Mouse (Mus musculus): ENCODE data around the gene Exoc3l. TPM values are rescaled to one million over a fixed set of nuclear protein-coding genes. Genes with fewer than 3 reads are reported as not detected.

Gene Exoc3l
- polyA plus RNA-seq, 1 experiment, result 12.7 TPM

- DNase-seq, result no peak
- peaks cover 10% of the 10 kb centered on the region; the same call in 1 of the 2 replicates for H3K36me3 ChIP-seq (ENCODE audit: control insufficient read depth, insufficient read depth, low read length)
- 78% methylated on average over 6 of the region's 6 CpGs for WGBS
- H3K27me3 ChIP-seq (ENCODE audit: control insufficient read depth, insufficient read depth, low read length), result no peaks in the 10 kb centered on the region
- no peak for TF ChIP-seq CTCF (IDR thresholded peaks at IDR 0.05; ENCODE audit: borderline replicate concordance, control insufficient read depth, extremely low read depth, insufficient read depth, low read length, poor library complexity)
- no peak overlapping the region for H3K4me3 ChIP-seq (ENCODE audit: control insufficient read depth, insufficient read depth, low read length)
- no peak overlapping the region for H3K27ac ChIP-seq (ENCODE audit: control insufficient read depth, insufficient read depth, low read length)
- H3K4me1 ChIP-seq (replicated peaks; ENCODE audit: control insufficient read depth, insufficient read depth, low read length), result peaks cover under 1% of the 10 kb centered on the region; the same call in 1 of the 2 replicates
Observed at GRCm38 (mm10) chr8:105339886-105340635, 44.2 kb upstream of the Exoc3l start.

GRCm38 (mm10) chr8:105338992-105339391 is 43.1 kb upstream of the Exoc3l start:
- 14% methylated on average over 4 of the region's 4 CpGs for WGBS
- no peaks in the 10 kb centered on the region for H3K4me1 ChIP-seq (replicated peaks; ENCODE audit: control insufficient read depth, insufficient read depth, low read length)
- no peak overlapping the region for H3K27ac ChIP-seq (ENCODE audit: control insufficient read depth, insufficient read depth, low read length)
- DNase-seq, result no peak
- no peak for TF ChIP-seq CTCF (IDR thresholded peaks at IDR 0.05; ENCODE audit: borderline replicate concordance, control insufficient read depth, extremely low read depth, insufficient read depth, low read length, poor library complexity)
- TF ChIP-seq POLR2A (IDR thresholded peaks at IDR 0.05; ENCODE audit: control insufficient read depth, extremely low read depth, insufficient read depth, low read length, poor library complexity), result no peak
- H3K36me3 ChIP-seq (ENCODE audit: control insufficient read depth, insufficient read depth, low read length), result peaks cover 10% of the 10 kb centered on the region; the same call in 1 of the 2 replicates
- H3K27me3 ChIP-seq (ENCODE audit: control insufficient read depth, insufficient read depth, low read length), result no peaks in the 10 kb centered on the region
- H3K4me3 ChIP-seq (ENCODE audit: control insufficient read depth, insufficient read depth, low read length), result no peak overlapping the region

- Histone ChIP-seq H3K27me3 (ENCODE audit: control insufficient read depth, insufficient read depth, low read length) (no peaks in the 10 kb centered on the region), H3K36me3 (ENCODE audit: control insufficient read depth, insufficient read depth, low read length) (peaks cover 10% of the 10 kb centered on the region), H3K4me3 (ENCODE audit: control insufficient read depth, insufficient read depth, low read length) (no peak overlapping the region), H3K27ac (ENCODE audit: control insufficient read depth, insufficient read depth, low read length) (no peak overlapping the region), H3K4me1 (replicated peaks; ENCODE audit: control insufficient read depth, insufficient read depth, low read length) (no peaks in the 10 kb centered on the region)
- 95% methylated on average over 32 of the region's 32 CpGs for WGBS
- DNase-seq, result no peak
- TF ChIP-seq POLR2A (IDR thresholded peaks at IDR 0.05; ENCODE audit: control insufficient read depth, extremely low read depth, insufficient read depth, low read length, poor library complexity) (no peak), CTCF (IDR thresholded peaks at IDR 0.05; ENCODE audit: borderline replicate concordance, control insufficient read depth, extremely low read depth, insufficient read depth, low read length, poor library complexity) (no peak)
Observed at GRCm38 (mm10) chr8:105336373-105337130, 40.7 kb upstream of the Exoc3l start.

GRCm38 (mm10) chr8:105332523-105332922 is 36.6 kb upstream of the Exoc3l start:
- no peaks in the 10 kb centered on the region for H3K27me3 ChIP-seq (ENCODE audit: control insufficient read depth, insufficient read depth, low read length)
- no peak overlapping the region for H3K27ac ChIP-seq (ENCODE audit: control insufficient read depth, insufficient read depth, low read length)
- DNase-seq, result no peak
- WGBS, result 85% methylated on average over 2 of the region's 2 CpGs
- H3K4me3 ChIP-seq (ENCODE audit: control insufficient read depth, insufficient read depth, low read length), result no peak overlapping the region
- H3K36me3 ChIP-seq (ENCODE audit: control insufficient read depth, insufficient read depth, low read length), result peaks cover 35% of the 10 kb centered on the region
- H3K4me1 ChIP-seq (replicated peaks; ENCODE audit: control insufficient read depth, insufficient read depth, low read length), result no peaks in the 10 kb centered on the region
- TF ChIP-seq POLR2A (IDR thresholded peaks at IDR 0.05; ENCODE audit: control insufficient read depth, extremely low read depth, insufficient read depth, low read length, poor library complexity) (no peak), CTCF (IDR thresholded peaks at IDR 0.05; ENCODE audit: borderline replicate concordance, control insufficient read depth, extremely low read depth, insufficient read depth, low read length, poor library complexity) (no peak)

- 96% methylated on average over 9 of the region's 9 CpGs for WGBS
- TF ChIP-seq POLR2A (IDR thresholded peaks at IDR 0.05; ENCODE audit: control insufficient read depth, extremely low read depth, insufficient read depth, low read length, poor library complexity) (no peak), CTCF (IDR thresholded peaks at IDR 0.05; ENCODE audit: borderline replicate concordance, control insufficient read depth, extremely low read depth, insufficient read depth, low read length, poor library complexity) (no peak)
- H3K4me1 ChIP-seq (replicated peaks; ENCODE audit: control insufficient read depth, insufficient read depth, low read length), result peaks cover 5% of the 10 kb centered on the region
- H3K27ac ChIP-seq (ENCODE audit: control insufficient read depth, insufficient read depth, low read length), result no peak overlapping the region
- H3K36me3 ChIP-seq (ENCODE audit: control insufficient read depth, insufficient read depth, low read length), result peaks cover 35% of the 10 kb centered on the region
- H3K27me3 ChIP-seq (ENCODE audit: control insufficient read depth, insufficient read depth, low read length), result no peaks in the 10 kb centered on the region
- no peak for DNase-seq
- H3K4me3 ChIP-seq (ENCODE audit: control insufficient read depth, insufficient read depth, low read length), result no peak overlapping the region
Observed at GRCm38 (mm10) chr8:105331931-105332330, 36.0 kb upstream of the Exoc3l start.

GRCm38 (mm10) chr8:105331469-105331868 is 35.6 kb upstream of the Exoc3l start:
- Histone ChIP-seq H3K36me3 (ENCODE audit: control insufficient read depth, insufficient read depth, low read length) (peaks cover 34% of the 10 kb centered on the region), H3K27ac (ENCODE audit: control insufficient read depth, insufficient read depth, low read length) (no peak overlapping the region), H3K4me1 (replicated peaks; ENCODE audit: control insufficient read depth, insufficient read depth, low read length) (peaks cover 7% of the 10 kb centered on the region), H3K27me3 (ENCODE audit: control insufficient read depth, insufficient read depth, low read length) (no peaks in the 10 kb centered on the region), H3K4me3 (ENCODE audit: control insufficient read depth, insufficient read depth, low read length) (no peak overlapping the region)
- DNase-seq, result no peak
- TF ChIP-seq POLR2A (IDR thresholded peaks at IDR 0.05; ENCODE audit: control insufficient read depth, extremely low read depth, insufficient read depth, low read length, poor library complexity) (no peak), CTCF (IDR thresholded peaks at IDR 0.05; ENCODE audit: borderline replicate concordance, control insufficient read depth, extremely low read depth, insufficient read depth, low read length, poor library complexity) (no peak)
- WGBS, result 97% methylated on average over 22 of the region's 22 CpGs
